Mouse (Mus musculus) lung, adult 2 months (tissue): ENCODE data around the gene Thsd4.

Source experiments
- CTCF ChIP-seq: fragments of 200-500 bp; IDR thresholded peaks from 2 replicates; pipeline ENCODE4 v1.5.1; 2011; ENCODE audit warnings: mild to moderate bottlenecking, low read length, control low read depth; ENCODE audit not compliant: insufficient read depth
- POLR2A ChIP-seq: fragments of 200-500 bp; IDR thresholded peaks from 2 replicates; pipeline ENCODE4 v1.6.1; 2011; ENCODE audit warnings: low read depth, mild to moderate bottlenecking, control low read depth, low read length, borderline replicate concordance; ENCODE audit errors: extremely low read depth

DNA sequence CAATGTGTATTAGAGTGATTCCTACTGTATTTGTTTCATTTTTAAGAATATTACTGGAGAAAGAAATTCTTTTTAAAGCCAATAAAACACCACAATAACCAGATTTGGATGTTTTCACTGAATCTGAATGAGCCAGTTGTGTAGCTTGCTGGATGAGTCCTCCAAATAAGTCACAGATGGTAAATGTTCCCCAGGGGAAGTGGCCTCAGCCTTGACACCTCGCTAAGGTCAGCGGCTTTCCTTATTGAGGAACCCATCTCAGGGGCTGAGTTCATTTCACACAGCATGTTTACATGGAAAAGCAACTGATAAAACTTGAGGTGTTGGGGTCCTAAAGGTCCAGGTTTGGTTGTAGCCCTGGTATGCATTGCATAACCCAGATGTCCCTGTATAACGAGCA, 337.8 kb downstream of the Thsd4 start:
- TF ChIP-seq CTCF (no peak), POLR2A (no peak)
